Mouse (Mus musculus) frontal cortex, postnatal 36 days (tissue): Measurements from ENCODE around the gene Lamp2.
"Not testable (repeated sequence)": the region's sequence is repeated elsewhere in the genome, so short reads cannot be mapped to it uniquely, and the experiment has no call there.

Source experiments
- DNase-seq, 2 experiments: peaks; one replicate each; pipeline ENCODE4 v3.0.0; 2022; ENCODE audit warnings: low spot score in 2 of 2

The Lamp2 gene

GRCm38 (mm10) chrX:38455890-38456634, at the start of gene Lamp2:
TSS of gene Lamp2 (minus strand) at chrX:38456454.
- DNase-seq: peak; percentile 65 to 71

GRCm38 (mm10) chrX:38504846-38505245, 48.6 kb upstream of the Lamp2 start:
- no peak for DNase-seq

GRCm38 (mm10) chrX:38502182-38502581, 45.9 kb upstream of the Lamp2 start:
- DNase-seq: not testable (repeated sequence)

- DNase-seq: not testable (repeated sequence)
These were observed 29.2 kb upstream of the Lamp2 start for GRCm38 (mm10) chrX:38485464-38485863.

GRCm38 (mm10) chrX:38478583-38478982, 22.3 kb upstream of the Lamp2 start:
- DNase-seq: no peak

- peak; percentile 42 to 52 for DNase-seq
These were observed 17.5 kb upstream of the Lamp2 start for GRCm38 (mm10) chrX:38473537-38474299.

- DNase-seq: no peak
These were observed 16.9 kb upstream of the Lamp2 start for GRCm38 (mm10) chrX:38473164-38473536.

GRCm38 (mm10) chrX:38466236-38466635, 10.0 kb upstream of the Lamp2 start:
- DNase-seq: no peak

- no peak for DNase-seq
These were observed 6.9 kb upstream of the Lamp2 start for GRCm38 (mm10) chrX:38463160-38463559.

GRCm38 (mm10) chrX:38462101-38462500, 5.8 kb upstream of the Lamp2 start:
- no peak for DNase-seq

- no peak for DNase-seq
These were observed 4.6 kb upstream of the Lamp2 start for GRCm38 (mm10) chrX:38460887-38461286.

GRCm38 (mm10) chrX:38459076-38459475, 2.8 kb upstream of the Lamp2 start:
- no peak for DNase-seq

GRCm38 (mm10) chrX:38456635-38457006, 367 bp upstream of the Lamp2 start:
- no peak for DNase-seq

- DNase-seq: no peak
These were observed 780 bp downstream of the Lamp2 start for GRCm38 (mm10) chrX:38455474-38455873.

GRCm38 (mm10) chrX:38454900-38455299, 1.4 kb downstream of the Lamp2 start:
- no peak for DNase-seq

- no peak for DNase-seq
These were observed 2.3 kb downstream of the Lamp2 start for GRCm38 (mm10) chrX:38453924-38454323.

- DNase-seq: no peak
These were observed 5.8 kb downstream of the Lamp2 start for GRCm38 (mm10) chrX:38450476-38450875.

- DNase-seq: no peak
These were observed 10.5 kb downstream of the Lamp2 start for GRCm38 (mm10) chrX:38445705-38446104.

GRCm38 (mm10) chrX:38442425-38442824, 13.8 kb downstream of the Lamp2 start:
- no peak for DNase-seq

GRCm38 (mm10) chrX:38439629-38440028, 16.6 kb downstream of the Lamp2 start:
- no peak for DNase-seq

- peak; percentile 65 to 79 for DNase-seq
These were observed 18.0 kb downstream of the Lamp2 start for GRCm38 (mm10) chrX:38438147-38438791.

- no peak for DNase-seq
These were observed 26.8 kb downstream of the Lamp2 start for GRCm38 (mm10) chrX:38429455-38429854.
